Mouse (Mus musculus) liver, adult 2 months (tissue): Measurements from ENCODE around the gene Krtap15. TPM values are rescaled to one million over a fixed set of nuclear protein-coding genes. Genes with fewer than 3 reads are reported as not detected.

Experiments used
- DNase-seq: peaks from one replicate; pipeline ENCODE4 v3.0.0-alpha.2; 2011; ENCODE audit warnings: low read depth, low spot score; ENCODE audit errors: extremely low read depth
- H3K27ac ChIP-seq: fragments of 200-500 bp; replicated peaks from 2 replicates; pipeline ENCODE4 v1.5.1; 2012; ENCODE audit warnings: low read depth, mild to moderate bottlenecking, control low read depth, inconsistent platforms, low read length; ENCODE audit not compliant: insufficient read depth
- H3K27me3 ChIP-seq: fragments of 200-500 bp; 2 replicates; pipeline ENCODE4 v1.6.1; 2012; ENCODE audit warnings: mild to moderate bottlenecking, moderate library complexity, low read length, inconsistent platforms; ENCODE audit not compliant: control insufficient read depth, insufficient read depth
- H3K36me3 ChIP-seq: fragments of 200-500 bp; 2 replicates; pipeline ENCODE4 v1.6.1; 2012; ENCODE audit warnings: low read length, inconsistent platforms; ENCODE audit not compliant: control insufficient read depth, insufficient read depth
- H3K4me1 ChIP-seq: fragments of 200-500 bp; 2 replicates; pipeline ENCODE4 v1.6.1; 2011; ENCODE audit warnings: low read length; ENCODE audit not compliant: control insufficient read depth, insufficient read depth
- H3K4me3 ChIP-seq: fragments of 200-500 bp; 2 replicates; pipeline ENCODE4 v1.5.1; 2011; ENCODE audit warnings: low read depth, mild to moderate bottlenecking, control low read depth, low read length, moderate library complexity; ENCODE audit not compliant: insufficient read depth
- H3K79me2 ChIP-seq: fragments of 200-500 bp; 2 replicates; pipeline ENCODE4 v1.6.1; 2012; ENCODE audit warnings: inconsistent platforms, mild to moderate bottlenecking, low read length, moderate library complexity; ENCODE audit not compliant: control insufficient read depth, insufficient read depth
- H3K9ac ChIP-seq: fragments of 200-500 bp; 2 replicates; pipeline ENCODE4 v1.6.1; 2012; ENCODE audit warnings: low read depth, mild to moderate bottlenecking, control low read depth, inconsistent platforms, low read length
- CTCF ChIP-seq: fragments of 200-500 bp; IDR thresholded peaks from 2 replicates; pipeline ENCODE4 v1.5.1; 2011; ENCODE audit warnings: low read depth, low read length, control low read depth
- POLR2A ChIP-seq: fragments of 200-500 bp; IDR thresholded peaks from 2 replicates; pipeline ENCODE4 v1.6.1; 2011; ENCODE audit warnings: low read length, control low read depth; ENCODE audit not compliant: insufficient read depth; ENCODE audit errors: extremely low read depth
- WGBS: fragments of 180-500 bp; shearing (Covaris S2); methylation state at CpG from one replicate; pipeline ENCODE4 v1.1.7; 2018; 5-methylcytosine and 5-hydroxymethylcytosine counted together
- polyA plus RNA-seq: library from polyadenylated mRNA; depleted of rRNA; stranded (reverse); fragments of >200 nt; gene quantifications from 2 replicates; pipeline ENCODE4 v1.2.3, GENCODE M21; 2012
- total RNA-seq: library from RNA; depleted of rRNA; stranded (reverse); fragments of >200 nt; gene quantifications from 2 replicates; pipeline ENCODE4 v1.2.3, GENCODE M21; 2014

Gene Krtap15
- total and polyA plus RNA-seq, 2 experiments: not detected

- H3K4me1 ChIP-seq: no peaks in the 10 kb centered on the region
- TF ChIP-seq POLR2A (no peak), CTCF (no peak)
Measured at GRCm38 (mm10) chr16:88826095-88826652, 6.2 kb downstream of the Krtap15 start, which contains the start of gene Krtap14. Gene Krtap14, minus strand, starts transcription at chr16:88826145.

DNA sequence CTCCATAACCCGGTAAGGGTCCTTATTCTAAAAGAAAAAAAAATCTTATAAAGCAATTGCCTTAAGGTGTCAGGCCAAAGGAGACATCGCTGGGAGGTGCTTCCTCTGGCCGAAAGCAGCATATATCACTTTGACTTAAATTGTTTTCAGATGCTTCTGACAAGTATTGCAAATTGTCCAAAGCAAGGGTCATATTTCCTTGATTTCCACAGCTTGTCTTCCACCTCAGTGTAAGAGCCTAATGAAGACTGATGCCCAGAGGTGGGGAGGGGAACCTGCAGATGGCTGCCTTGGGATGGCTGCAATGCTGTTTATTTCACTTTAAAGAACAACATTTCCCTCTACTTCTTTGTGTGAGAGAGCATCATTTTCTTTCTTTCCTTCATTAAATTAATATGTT lies 7.0 kb downstream of the Krtap15 start:
- DNase-seq: no peak
- Histone ChIP-seq H3K36me3 (no peaks in the 10 kb centered on the region), H3K27me3 (no peaks in the 10 kb centered on the region), H3K27ac (no peak overlapping the region), H3K9ac (no peak overlapping the region), H3K4me1 (no peaks in the 10 kb centered on the region), H3K4me3 (no peak overlapping the region), H3K79me2 (no peaks in the 10 kb centered on the region)
- 91% methylated on average over 3 of the region's 3 CpGs for WGBS
- no peak for TF ChIP-seq CTCF
- TF ChIP-seq POLR2A: no peak

More at GRCm38 (mm10) chr16:88826095-88826652, 6.2 kb downstream of the Krtap15 start, which contains the start of gene Krtap14:
- Histone ChIP-seq H3K79me2 (no peaks in the 10 kb centered on the region), H3K9ac (no peak within 1 kb of the TSS), H3K27ac (no peak within 1 kb of the TSS), H3K36me3 (no peaks in the 10 kb centered on the region), H3K4me3 (no peak within 1 kb of the TSS), H3K27me3 (no peaks in the 10 kb centered on the region)
- 86% methylated on average over 9 of the region's 9 CpGs for WGBS
- DNase-seq: no peak

DNA sequence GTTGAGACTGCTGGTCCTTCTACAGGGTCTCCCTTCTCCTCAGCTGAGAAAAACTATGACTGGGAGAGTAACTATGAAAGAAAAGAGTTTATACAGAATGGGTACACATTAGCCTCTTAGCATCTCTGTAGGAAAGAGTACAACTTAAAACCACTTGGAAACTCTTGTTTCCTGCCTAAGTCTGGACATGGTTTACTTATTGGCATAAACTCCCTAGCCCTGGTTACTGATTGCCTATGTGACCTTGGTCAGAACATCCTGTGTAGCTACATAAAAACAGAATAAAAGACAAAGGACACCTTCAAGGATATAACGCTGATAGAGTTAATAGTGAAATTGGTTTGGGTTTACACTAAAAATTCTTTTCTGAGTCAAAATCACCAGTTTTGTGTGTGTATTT lies 27.3 kb downstream of the Krtap15 start:
- TF ChIP-seq CTCF (no peak), POLR2A (no peak)
- Histone ChIP-seq H3K36me3 (no peaks in the 10 kb centered on the region), H3K4me1 (peaks cover 11% of the 10 kb centered on the region), H3K27ac (no peak overlapping the region), H3K4me3 (no peak overlapping the region), H3K27me3 (no peaks in the 10 kb centered on the region), H3K9ac (no peak overlapping the region), H3K79me2 (no peaks in the 10 kb centered on the region)
- peak; percentile 39 for DNase-seq
- WGBS: 37% methylated on average over 1 of the region's 1 CpGs

- Histone ChIP-seq H3K27ac (no peak overlapping the region), H3K4me1 (peaks cover 6% of the 10 kb centered on the region), H3K27me3 (no peaks in the 10 kb centered on the region), H3K9ac (no peak overlapping the region), H3K4me3 (no peak overlapping the region), H3K36me3 (no peaks in the 10 kb centered on the region), H3K79me2 (no peaks in the 10 kb centered on the region)
- TF ChIP-seq CTCF: no peak
- no peak for TF ChIP-seq POLR2A
- peak; percentile 6 for DNase-seq
- 29% methylated on average over 4 of the region's 4 CpGs for WGBS
Measured at GRCm38 (mm10) chr16:88848558-88848957, 28.5 kb downstream of the Krtap15 start.

GRCm38 (mm10) chr16:88851450-88851849 lies 31.4 kb downstream of the Krtap15 start:
- TF ChIP-seq POLR2A: no peak
- TF ChIP-seq CTCF: peak; percentile 53
- H3K27ac ChIP-seq: no peak overlapping the region
- no peak overlapping the region for H3K4me3 ChIP-seq
- no peaks in the 10 kb centered on the region for H3K27me3 ChIP-seq
- no peaks in the 10 kb centered on the region for H3K36me3 ChIP-seq
- 8% methylated on average over 5 of the region's 5 CpGs for WGBS
- H3K4me1 ChIP-seq: peaks cover 3% of the 10 kb centered on the region
- H3K9ac ChIP-seq: no peak overlapping the region
- no peaks in the 10 kb centered on the region for H3K79me2 ChIP-seq
- DNase-seq: peak; percentile 43

DNA sequence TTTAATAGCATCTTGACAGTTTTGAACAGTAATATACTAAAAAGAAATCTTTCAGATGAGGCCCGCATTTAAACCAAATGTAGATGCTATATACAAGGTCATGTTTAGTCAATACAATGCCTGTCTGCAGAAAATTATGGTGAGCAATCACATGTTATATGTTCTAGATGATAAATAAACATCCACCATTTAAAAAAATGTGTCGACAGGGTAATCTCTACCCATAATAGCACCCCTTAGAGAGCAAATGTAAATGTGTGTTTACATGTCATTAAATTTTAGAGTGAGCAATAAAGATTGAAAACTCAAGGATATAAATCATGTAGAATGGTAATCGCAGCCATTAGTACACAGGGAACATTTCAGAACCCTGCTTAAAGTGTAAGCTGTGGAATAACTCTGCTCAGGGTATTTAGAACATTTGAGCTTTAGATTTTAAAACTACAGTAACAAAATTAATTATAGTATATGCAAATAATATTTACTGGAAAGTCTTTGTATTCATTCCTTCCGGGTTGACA lies 44.9 kb downstream of the Krtap15 start:
- no peak overlapping the region for H3K27ac ChIP-seq
- no peaks in the 10 kb centered on the region for H3K27me3 ChIP-seq
- WGBS: 89% methylated on average over 4 of the region's 4 CpGs
- H3K9ac ChIP-seq: no peak overlapping the region
- DNase-seq: no peak
- no peaks in the 10 kb centered on the region for H3K4me1 ChIP-seq
- TF ChIP-seq POLR2A (no peak), CTCF (no peak)
- H3K4me3 ChIP-seq: no peak overlapping the region
- no peaks in the 10 kb centered on the region for H3K36me3 ChIP-seq
- H3K79me2 ChIP-seq: no peaks in the 10 kb centered on the region
